Mouse (Mus musculus): ENCODE measurements around the gene Fli1.

DNA sequence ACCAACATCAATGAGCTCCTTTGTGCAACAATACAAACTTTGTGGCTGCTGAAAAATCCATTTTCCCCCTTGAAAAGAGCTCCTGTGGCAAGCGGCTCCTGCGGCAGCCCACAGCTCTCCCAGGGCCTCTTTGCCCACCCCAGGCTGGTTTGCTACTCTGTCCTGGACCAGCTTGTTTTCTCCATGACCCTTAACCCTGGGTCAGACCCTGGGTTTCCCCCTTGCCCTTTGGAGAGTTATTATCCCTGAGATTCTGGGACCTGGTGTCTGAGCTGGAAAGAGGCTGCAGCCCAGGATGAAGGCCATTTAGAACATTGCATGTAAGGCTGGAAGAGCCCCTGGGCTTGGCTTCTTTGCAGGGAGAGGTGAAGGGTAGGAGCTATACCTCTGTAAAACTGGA lies 4.1 kb upstream of the Fli1 start:
- no peak for TF ChIP-seq CTCF (IDR thresholded peaks at IDR 0.05; ENCODE audit: low read depth)
- TF ChIP-seq EP300 (IDR thresholded peaks at IDR 0.05; ENCODE audit: low read depth) = no peak
